Mouse (Mus musculus) heart, embryonic 11.5 days (tissue): Measurements from ENCODE around the gene Grin2b. TPM values are rescaled to one million over a fixed set of nuclear protein-coding genes. Genes with fewer than 3 reads are reported as not detected.

Experiments used
- ATAC-seq: fragments of 200-750 bp; cut with Nextera tagmentation; replicated peaks from 2 replicates; pipeline ENCODE4 v1.8.0; 2017; ENCODE audit warnings: moderate library complexity; ENCODE audit not compliant: insufficient number of reproducible peaks, low FRiP score, low TSS enrichment
- H3K27ac ChIP-seq: fragments of 300-500 bp; sonication (generic); 2 replicates; pipeline ENCODE4 v1.5.1; 2014; ENCODE audit warnings: mild to moderate bottlenecking, low read depth, low read length
- H3K27me3 ChIP-seq: fragments of 300-500 bp; sonication (generic); 2 replicates; pipeline ENCODE4 v1.6.1; 2014; ENCODE audit warnings: mild to moderate bottlenecking, low read length, mixed read lengths; ENCODE audit not compliant: control insufficient read depth, insufficient read depth
- H3K36me3 ChIP-seq: fragments of 300-500 bp; sonication (generic); 2 replicates; pipeline ENCODE4 v1.6.1; 2014; ENCODE audit warnings: mild to moderate bottlenecking, low read length, moderate library complexity, mixed read lengths; ENCODE audit not compliant: control insufficient read depth, insufficient read depth
- H3K4me1 ChIP-seq: fragments of 300-500 bp; sonication (generic); 2 replicates; pipeline ENCODE4 v1.6.1; 2014; ENCODE audit warnings: low read length; ENCODE audit not compliant: control insufficient read depth, insufficient read depth
- H3K4me2 ChIP-seq: fragments of 300-500 bp; sonication (generic); 2 replicates; pipeline ENCODE4 v1.6.1; 2014; ENCODE audit warnings: mild to moderate bottlenecking, moderate library complexity
- H3K4me3 ChIP-seq: fragments of 300-500 bp; sonication (generic); 2 replicates; pipeline ENCODE4 v1.5.1; 2014; ENCODE audit warnings: low read depth, low read length
- H3K9ac ChIP-seq: fragments of 300-500 bp; sonication (generic); 2 replicates; pipeline ENCODE4 v1.6.1; 2014; ENCODE audit warnings: mild to moderate bottlenecking, low read depth, low read length, moderate library complexity
- H3K9me3 ChIP-seq: fragments of 300-500 bp; sonication (generic); replicated peaks from 2 replicates; pipeline ENCODE4 v1.6.1; 2016; ENCODE audit warnings: low read length; ENCODE audit not compliant: control insufficient read depth
- whole genome bisulfite sequencing: fragments of 180-500 bp; shearing (Covaris S2); extraction: QIAGEN DNeasy Blood & Tissue Kit; methylation state at CpG from one replicate; pipeline ENCODE4 v1.1.7; 2014; ENCODE audit not compliant: insufficient replicate concordance; 5-methylcytosine and 5-hydroxymethylcytosine counted together
- polyA plus RNA-seq: library from polyadenylated mRNA; unstranded; fragments of >200 nt; fragmentation: Nextera tagmentation; extraction: Ambion mirVana; gene quantifications from 2 replicates; pipeline ENCODE4 v1.2.1, GENCODE M21; 2014

The Grin2b gene
- polyA plus RNA-seq, 1 experiment from 2014 or later = 0.04 TPM

DNA sequence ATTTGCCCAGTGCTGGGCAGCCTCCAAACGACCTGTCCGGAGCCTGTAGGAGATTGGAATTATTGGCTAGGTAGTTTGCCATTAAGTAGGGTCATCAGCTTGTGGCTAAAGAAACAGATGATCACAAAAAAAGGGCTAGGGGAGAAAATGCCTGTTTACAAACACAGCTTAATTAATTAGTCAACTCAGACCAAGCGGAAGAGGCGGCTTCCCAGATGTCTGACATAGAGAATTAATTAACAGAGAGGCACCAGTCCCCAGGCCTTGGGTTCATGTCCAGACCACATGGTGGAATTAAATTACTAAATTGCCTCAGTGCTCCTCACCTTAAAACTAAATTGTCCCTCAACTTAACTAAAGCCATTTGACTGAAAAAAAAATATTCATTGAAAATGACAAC lies 376.4 kb downstream of the Grin2b start:
- H3K4me2 ChIP-seq = no peak overlapping the region
- no peak overlapping the region for H3K9ac ChIP-seq
- no peak for ATAC-seq
- WGBS = 80% methylated on average over 4 of the region's 4 CpGs
- no peaks in the 10 kb centered on the region for H3K36me3 ChIP-seq
- no peaks in the 10 kb centered on the region for H3K4me1 ChIP-seq
- no peaks in the 10 kb centered on the region for H3K9me3 ChIP-seq
- H3K27me3 ChIP-seq = no peaks in the 10 kb centered on the region
- H3K27ac ChIP-seq = no peak overlapping the region
- H3K4me3 ChIP-seq = no peak overlapping the region

DNA sequence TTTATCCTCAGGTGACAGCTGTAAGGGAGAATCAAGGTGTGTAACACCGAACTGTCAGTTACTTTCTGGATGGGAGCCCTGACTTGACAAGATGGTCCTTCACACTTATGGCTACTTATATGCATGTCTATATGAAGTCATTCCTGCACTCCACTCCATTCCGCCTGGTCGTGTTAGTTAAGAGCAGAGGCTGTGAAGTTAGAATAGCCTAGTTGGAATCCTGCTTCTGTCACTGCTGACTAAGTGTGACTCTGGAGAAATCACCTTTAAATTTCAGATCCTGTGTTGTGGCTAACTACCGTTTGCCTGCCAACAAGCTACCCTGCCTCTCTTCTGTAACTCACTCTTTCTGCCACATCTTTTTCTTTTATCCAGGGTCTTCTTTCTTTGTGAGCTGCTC lies 381.9 kb downstream of the Grin2b start:
- no peak for ATAC-seq
- H3K36me3 ChIP-seq = no peaks in the 10 kb centered on the region
- no peaks in the 10 kb centered on the region for H3K4me1 ChIP-seq
- no peak overlapping the region for H3K4me3 ChIP-seq
- H3K9ac ChIP-seq = no peak overlapping the region
- no peaks in the 10 kb centered on the region for H3K27me3 ChIP-seq
- H3K4me2 ChIP-seq = no peak overlapping the region
- 84% methylated on average over 4 of the region's 4 CpGs for WGBS
- no peak overlapping the region for H3K27ac ChIP-seq
- no peaks in the 10 kb centered on the region for H3K9me3 ChIP-seq

DNA sequence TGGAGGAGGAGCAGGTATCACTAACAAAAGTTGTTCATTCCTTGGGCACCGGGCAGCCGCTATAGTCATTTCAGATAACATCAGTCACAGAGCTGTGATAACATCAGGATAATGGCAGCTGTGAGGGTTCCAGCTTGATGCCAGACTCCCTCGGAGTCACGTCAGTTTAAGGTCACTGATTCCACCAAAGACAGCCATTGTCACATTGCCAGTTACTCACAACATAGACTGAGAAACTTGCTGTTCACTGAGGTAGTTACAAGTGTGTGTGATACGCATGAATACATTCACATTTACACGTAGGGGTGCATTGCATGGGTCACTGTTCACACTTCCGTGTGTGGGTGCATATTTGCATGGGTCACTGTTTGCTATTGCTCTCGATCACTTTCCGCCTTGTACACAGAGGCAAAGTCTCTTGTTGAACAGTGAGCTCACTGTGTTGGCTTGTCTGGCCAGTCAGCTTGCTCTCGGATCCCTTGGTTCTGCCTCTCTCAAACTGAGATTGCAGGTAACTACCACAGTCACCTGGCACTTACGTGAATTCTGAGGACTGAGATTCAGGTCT lies 383.6 kb downstream of the Grin2b start:
- 79% methylated on average over 11 of the region's 11 CpGs for WGBS
- ATAC-seq = no peak

DNA sequence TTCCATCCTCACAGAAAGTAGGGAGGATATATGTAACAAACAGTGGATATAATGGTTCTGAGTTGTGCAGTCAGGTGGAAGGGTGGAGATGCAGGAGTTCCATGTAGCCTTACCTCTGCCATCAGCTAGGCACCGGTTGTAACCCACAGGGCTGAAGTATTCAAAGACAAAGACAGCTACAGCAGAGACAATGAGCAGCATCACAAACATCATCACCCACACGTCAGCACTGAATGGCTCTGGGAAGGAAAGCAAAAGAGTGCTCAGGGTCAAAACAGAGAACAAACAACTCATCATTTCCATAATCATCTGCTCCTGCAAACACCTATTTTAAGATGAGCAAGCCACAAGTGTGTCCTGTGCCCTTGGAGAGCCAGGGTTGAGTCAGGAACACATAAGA lies 398.6 kb downstream of the Grin2b start:
- 76% methylated on average over 2 of the region's 2 CpGs for WGBS
- ATAC-seq = no peak

More for the DNA sequence above, 383.6 kb downstream of the Grin2b start:
- Histone ChIP-seq H3K4me3 (no peak overlapping the region), H3K27ac (no peak overlapping the region), H3K9me3 (no peaks in the 10 kb centered on the region), H3K4me1 (no peaks in the 10 kb centered on the region), H3K27me3 (no peaks in the 10 kb centered on the region), H3K4me2 (no peak overlapping the region), H3K9ac (no peak overlapping the region), H3K36me3 (no peaks in the 10 kb centered on the region)

DNA sequence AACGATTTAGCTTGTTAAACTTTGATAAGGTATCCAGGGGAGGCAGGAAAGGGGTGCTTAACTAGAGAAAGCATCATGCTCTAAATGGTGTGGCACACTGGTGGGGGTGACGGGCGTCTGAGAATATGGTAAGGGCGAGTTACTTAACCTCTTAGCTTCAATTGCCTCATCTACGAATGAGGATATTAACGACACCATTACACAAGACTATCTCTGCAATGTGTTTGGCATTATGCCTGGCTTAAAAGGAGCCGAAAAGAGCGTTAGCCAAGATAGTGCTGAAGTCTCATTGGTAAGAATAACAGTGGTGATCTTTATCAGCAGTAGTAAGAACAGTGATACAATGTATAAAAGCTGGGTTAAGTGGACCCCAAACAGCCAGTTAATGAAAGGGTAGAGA lies 405.7 kb downstream of the Grin2b start:
- ATAC-seq = no peak
- 76% methylated on average over 8 of the region's 8 CpGs for WGBS
- no peaks in the 10 kb centered on the region for H3K36me3 ChIP-seq

More for the DNA sequence above, 398.6 kb downstream of the Grin2b start:
- Histone ChIP-seq H3K4me3 (no peak overlapping the region), H3K36me3 (no peaks in the 10 kb centered on the region), H3K4me2 (no peak overlapping the region), H3K27me3 (no peaks in the 10 kb centered on the region), H3K4me1 (no peaks in the 10 kb centered on the region), H3K9me3 (no peaks in the 10 kb centered on the region), H3K9ac (no peak overlapping the region), H3K27ac (no peak overlapping the region)

DNA sequence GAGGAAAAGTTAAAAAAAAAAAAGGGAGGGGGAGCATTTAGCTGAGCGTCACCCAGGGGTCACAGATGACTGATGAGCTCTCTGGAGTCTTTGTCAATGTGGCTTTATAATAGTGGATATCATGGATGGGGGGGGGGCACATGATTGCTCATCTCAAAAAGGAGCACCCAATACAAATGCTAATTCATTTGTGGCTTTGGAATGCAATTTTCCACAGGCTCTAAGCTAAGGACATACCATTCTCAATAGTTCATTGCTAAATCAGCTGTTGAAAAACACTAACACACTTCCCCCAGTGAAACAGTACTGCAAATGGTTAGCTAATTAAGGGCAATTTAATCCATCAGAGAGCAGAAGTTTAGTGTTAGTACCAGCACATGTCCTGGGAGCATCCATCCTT lies 414.6 kb downstream of the Grin2b start:
- Histone ChIP-seq H3K9me3 (no peaks in the 10 kb centered on the region), H3K27me3 (no peaks in the 10 kb centered on the region), H3K9ac (no peak overlapping the region), H3K4me1 (no peaks in the 10 kb centered on the region), H3K4me2 (no peak overlapping the region), H3K36me3 (no peaks in the 10 kb centered on the region), H3K4me3 (no peak overlapping the region), H3K27ac (no peak overlapping the region)
- WGBS = 82% methylated on average over 1 of the region's 1 CpGs
- ATAC-seq = no peak

More for the DNA sequence above, 405.7 kb downstream of the Grin2b start:
- no peak overlapping the region for H3K27ac ChIP-seq
- no peaks in the 10 kb centered on the region for H3K27me3 ChIP-seq
- H3K9me3 ChIP-seq = no peaks in the 10 kb centered on the region
- no peak overlapping the region for H3K4me2 ChIP-seq
- H3K4me3 ChIP-seq = no peak overlapping the region
- H3K4me1 ChIP-seq = no peaks in the 10 kb centered on the region
- H3K9ac ChIP-seq = no peak overlapping the region

DNA sequence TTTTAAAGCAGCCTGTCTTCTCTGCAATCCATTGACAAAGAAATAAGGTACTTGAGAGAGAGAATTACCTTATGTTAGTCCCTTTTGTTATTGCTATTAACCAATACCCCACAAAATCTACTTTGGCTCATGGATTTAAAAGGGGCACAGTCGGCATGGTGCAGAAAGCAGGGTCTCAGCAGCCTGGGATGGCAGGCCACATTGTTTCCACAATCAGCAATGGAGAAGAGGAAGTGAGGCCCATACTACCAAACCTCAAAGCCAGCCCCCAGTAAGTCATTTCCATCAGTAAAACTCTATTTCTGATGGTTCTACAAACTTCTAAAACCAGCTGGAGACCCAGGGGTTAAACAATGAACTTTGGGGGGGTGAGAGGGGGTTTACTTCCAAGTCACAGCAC lies 417.2 kb downstream of the Grin2b start:
- Histone ChIP-seq H3K9ac (no peak overlapping the region), H3K27me3 (no peaks in the 10 kb centered on the region), H3K4me1 (no peaks in the 10 kb centered on the region), H3K9me3 (no peaks in the 10 kb centered on the region), H3K36me3 (no peaks in the 10 kb centered on the region), H3K4me2 (no peak overlapping the region), H3K27ac (no peak overlapping the region), H3K4me3 (no peak overlapping the region)
- WGBS = 55% methylated on average over 1 of the region's 1 CpGs
- ATAC-seq = no peak

DNA sequence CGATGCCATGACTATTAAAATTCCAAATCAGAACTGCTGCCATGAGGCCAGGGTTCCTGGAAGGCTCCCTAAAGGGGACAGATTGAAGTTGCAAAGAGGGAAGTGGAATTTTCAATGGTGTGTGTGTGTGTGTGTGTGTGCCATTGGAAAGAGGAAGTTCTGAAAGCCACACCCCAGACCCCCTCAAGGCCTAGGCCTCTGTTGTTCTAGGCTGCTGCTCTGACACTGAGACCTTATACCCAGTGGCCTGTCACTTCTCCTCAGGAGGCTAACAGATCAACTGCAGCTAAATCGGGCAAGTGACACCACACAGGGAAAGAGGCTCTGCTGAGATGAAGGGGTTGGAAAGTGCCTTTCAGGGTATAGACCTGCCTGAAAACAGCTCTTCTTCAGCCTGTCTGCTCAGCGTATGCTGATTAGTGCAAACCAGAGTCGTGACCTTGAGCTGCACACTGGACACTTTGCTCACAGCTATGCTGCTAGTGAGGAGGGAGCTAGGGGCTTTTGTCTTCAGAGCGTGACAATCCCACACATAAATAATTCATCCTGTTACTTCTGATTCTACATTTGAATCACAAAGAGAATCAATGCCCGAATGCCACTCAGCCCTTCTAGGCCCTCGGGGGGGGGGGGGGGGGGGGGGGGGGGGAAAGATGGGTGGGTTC lies 424.8 kb downstream of the Grin2b start:
- H3K27me3 ChIP-seq = no peaks in the 10 kb centered on the region
- 65% methylated on average over 6 of the region's 7 CpGs for WGBS
- H3K4me2 ChIP-seq = no peak overlapping the region
- ATAC-seq = no peak
- no peak overlapping the region for H3K4me3 ChIP-seq
- no peak overlapping the region; the same call in 1 of the 2 replicates for H3K27ac ChIP-seq
- no peaks in the 10 kb centered on the region for H3K36me3 ChIP-seq
- no peaks in the 10 kb centered on the region for H3K4me1 ChIP-seq
- no peaks in the 10 kb centered on the region for H3K9me3 ChIP-seq
- no peak overlapping the region for H3K9ac ChIP-seq

DNA sequence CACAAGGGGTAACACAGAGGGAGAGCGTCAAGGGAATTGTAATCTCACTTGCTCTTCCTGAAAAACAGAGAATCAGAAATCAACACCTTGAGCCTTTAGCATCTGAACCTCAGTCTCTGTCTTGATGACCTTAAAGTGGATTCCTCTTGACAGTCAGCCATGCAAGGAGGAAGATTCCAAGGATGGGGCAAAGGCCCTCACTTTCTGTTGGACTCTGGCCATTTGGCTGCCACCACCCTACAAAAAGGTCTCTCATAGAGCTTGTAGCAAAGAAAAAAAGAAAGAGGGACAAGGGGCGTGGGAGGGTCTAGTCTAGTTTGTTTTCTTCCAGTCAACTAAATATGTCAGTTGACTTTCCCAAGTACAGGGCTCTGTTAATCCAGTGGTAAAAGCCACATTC lies 427.7 kb downstream of the Grin2b start:
- no peaks in the 10 kb centered on the region for H3K36me3 ChIP-seq
- no peak overlapping the region for H3K27ac ChIP-seq
- no peaks in the 10 kb centered on the region for H3K9me3 ChIP-seq
- H3K9ac ChIP-seq = no peak overlapping the region
- H3K4me1 ChIP-seq = no peaks in the 10 kb centered on the region
- no peak for ATAC-seq
- H3K27me3 ChIP-seq = no peaks in the 10 kb centered on the region
- no peak overlapping the region for H3K4me2 ChIP-seq
- H3K4me3 ChIP-seq = no peak overlapping the region
- WGBS = 63% methylated on average over 2 of the region's 2 CpGs
